ENCODE assay signal across 21 mouse cellular contexts in the genomic region with DNA sequence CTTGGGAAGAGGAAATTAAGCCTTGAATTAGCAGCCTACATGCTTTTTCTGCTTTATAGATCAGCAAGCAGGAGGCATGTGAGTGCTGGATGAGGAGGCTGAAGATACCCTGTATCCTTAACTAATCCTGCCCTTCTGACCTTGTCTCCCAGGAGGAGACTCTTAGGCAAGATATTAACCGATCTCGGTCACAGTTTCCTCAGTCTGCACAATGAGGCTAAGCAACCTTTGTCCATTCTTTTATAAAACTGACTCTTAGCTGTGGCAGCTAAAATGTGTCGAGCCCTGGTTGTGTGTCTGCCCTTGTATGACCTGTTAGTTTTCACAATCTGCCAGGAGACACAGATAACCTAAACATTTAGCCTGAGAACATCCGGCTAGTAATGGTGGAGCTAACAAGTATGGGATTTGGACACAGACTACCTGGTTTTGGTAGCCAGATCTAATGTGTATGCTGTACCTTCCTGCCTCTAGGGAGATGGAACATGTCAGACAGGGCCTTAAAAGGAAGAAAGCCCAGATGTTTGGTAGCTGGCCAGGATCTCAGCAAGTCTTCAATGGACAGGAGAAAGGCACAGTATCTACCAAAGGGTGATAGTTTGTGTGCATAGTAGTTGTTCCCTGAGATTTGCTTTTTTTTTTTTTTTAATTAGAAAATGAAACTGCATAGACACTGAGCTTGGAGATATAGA.
DNase-seq lines count a peak whose midpoint lies in the region; ATAC-seq and TF ChIP-seq lines count a peak whose summit lies in the region.
"Had no signal": no experiment of that assay in that cellular context is flagged by ENCODE, and none has a peak within 500 bp of the region (broad histone marks: within the 10 kb centered on the region; RNA-seq: fewer than 3 reads in every experiment).

No protein-coding gene starts in this region.

- H3K4me2 ChIP-seq in embryonic facial prominence, embryonic 13.5 days, result no peak overlapping the region
- H3K4me2 ChIP-seq in embryonic facial prominence, embryonic 15.5 days (replicated peaks), result no peak overlapping the region
- H3K4me2 ChIP-seq: embryonic facial prominence, embryonic 12.5 days; limb, embryonic 12.5 days; liver, embryonic 13.5 days; lung, embryonic 15.5 days; stomach, embryonic 15.5 days had no signal

- ATAC-seq in embryonic facial prominence, embryonic 13.5 days (ENCODE audit: insufficient number of reproducible peaks, insufficient read depth, low FRiP score, low TSS enrichment, low read depth), result no peak
- no peak for ATAC-seq in embryonic facial prominence, embryonic 15.5 days (ENCODE audit: insufficient number of reproducible peaks, low FRiP score, low TSS enrichment, low read depth)
- ATAC-seq: activated CD4-positive, CD25-positive, alpha-beta regulatory T cell, adult 4 months; hindbrain, embryonic 16.5 days; intestine, postnatal 0 days; midbrain, embryonic 16.5 days had no signal

- WGBS in embryonic facial prominence, embryonic 13.5 days, result 76% methylated on average over 4 of the region's 4 CpGs
- WGBS in embryonic facial prominence, embryonic 10.5 days, result 64% methylated on average over 4 of the region's 4 CpGs
- WGBS in embryonic facial prominence, embryonic 15.5 days, result 64% methylated on average over 4 of the region's 4 CpGs
- WGBS in small intestine, adult 2 months, result 46% methylated on average over 4 of the region's 4 CpGs
- WGBS in cerebellum, adult 2 months, result 88% methylated on average over 4 of the region's 4 CpGs
- 66% methylated on average over 4 of the region's 4 CpGs for WGBS in lung, adult 2 months

- no peaks in the 10 kb centered on the region for H3K27me3 ChIP-seq in embryonic facial prominence, embryonic 13.5 days
- 0 out of 2 replicates have a peak, but pooled peaks cover under 1% of the 10 kb centered on the region for H3K27me3 ChIP-seq in embryonic facial prominence, embryonic 10.5 days (replicated peaks; ENCODE audit: low read depth, poor library complexity, severe bottlenecking)
- H3K27me3 ChIP-seq in embryonic facial prominence, embryonic 15.5 days, result no peaks in the 10 kb centered on the region
- H3K27me3 ChIP-seq in small intestine, adult 2 months (ENCODE audit: control insufficient read depth, insufficient read depth, low read length), result no peaks in the 10 kb centered on the region
- H3K27me3 ChIP-seq in cerebellum, adult 2 months (ENCODE audit: control insufficient read depth, insufficient read depth, low read length), result no peaks in the 10 kb centered on the region
- H3K27me3 ChIP-seq: embryonic facial prominence, embryonic 12.5 days; liver, embryonic 13.5 days; stomach, embryonic 15.5 days had no signal

- no peaks in the 10 kb centered on the region for H3K9me3 ChIP-seq in embryonic facial prominence, embryonic 13.5 days
- no peaks in the 10 kb centered on the region for H3K9me3 ChIP-seq in embryonic facial prominence, embryonic 10.5 days
- no peaks in the 10 kb centered on the region for H3K9me3 ChIP-seq in embryonic facial prominence, embryonic 15.5 days (replicated peaks)
- H3K9me3 ChIP-seq: embryonic facial prominence, embryonic 12.5 days; forebrain, embryonic 10.5 days; G1E; limb, embryonic 12.5 days; liver, embryonic 13.5 days; lung, embryonic 15.5 days; stomach, embryonic 15.5 days had no signal

- TF ChIP-seq CTCF in small intestine, adult 2 months (IDR thresholded peaks at IDR 0.05; ENCODE audit: extremely low read depth, insufficient read length, insufficient replicate concordance, low read depth, low read length), result no peak
- TF ChIP-seq CTCF in cerebellum, adult 2 months (IDR thresholded peaks at IDR 0.05; ENCODE audit: borderline replicate concordance, insufficient read depth, low read depth, low read length), result no peak
- TF ChIP-seq CTCF in lung, adult 2 months (IDR thresholded peaks at IDR 0.05; ENCODE audit: insufficient read depth, low read length), result no peak

- no peak overlapping the region for H3K9ac ChIP-seq in embryonic facial prominence, embryonic 13.5 days
- H3K9ac ChIP-seq in embryonic facial prominence, embryonic 15.5 days, result no peak overlapping the region
- H3K9ac ChIP-seq: embryonic facial prominence, embryonic 12.5 days; limb, embryonic 12.5 days; liver, embryonic 13.5 days; lung, embryonic 15.5 days; stomach, embryonic 15.5 days had no signal

- H3K4me3 ChIP-seq in embryonic facial prominence, embryonic 13.5 days, result no peak overlapping the region
- H3K4me3 ChIP-seq in embryonic facial prominence, embryonic 10.5 days, result no peak overlapping the region
- H3K4me3 ChIP-seq in embryonic facial prominence, embryonic 15.5 days (replicated peaks), result no peak overlapping the region
- H3K4me3 ChIP-seq in small intestine, adult 2 months (ENCODE audit: low read depth, low read length), result no peak overlapping the region
- H3K4me3 ChIP-seq in cerebellum, adult 2 months (replicated peaks; ENCODE audit: insufficient read depth, low read depth, low read length), result no peak overlapping the region
- no peak overlapping the region for H3K4me3 ChIP-seq in lung, adult 2 months (replicated peaks; ENCODE audit: extremely low read depth, low read depth, low read length)
- H3K4me3 ChIP-seq: embryonic facial prominence, embryonic 12.5 days; forebrain, embryonic 10.5 days; limb, embryonic 12.5 days; liver, embryonic 13.5 days; lung, embryonic 15.5 days; stomach, embryonic 15.5 days had no signal

- H3K36me3 ChIP-seq in embryonic facial prominence, embryonic 13.5 days, result no peaks in the 10 kb centered on the region
- H3K36me3 ChIP-seq in embryonic facial prominence, embryonic 10.5 days (replicated peaks), result no peaks in the 10 kb centered on the region
- no peaks in the 10 kb centered on the region for H3K36me3 ChIP-seq in embryonic facial prominence, embryonic 15.5 days
- H3K36me3 ChIP-seq in small intestine, adult 2 months (ENCODE audit: control insufficient read depth, insufficient read depth, low read length), result no peaks in the 10 kb centered on the region
- H3K36me3 ChIP-seq: embryonic facial prominence, embryonic 12.5 days; forebrain, embryonic 10.5 days; G1E; limb, embryonic 12.5 days; liver, embryonic 13.5 days; lung, embryonic 15.5 days; stomach, embryonic 15.5 days had no signal

- peaks cover 35% of the 10 kb centered on the region for H3K4me1 ChIP-seq in embryonic facial prominence, embryonic 13.5 days
- peaks cover 29% of the 10 kb centered on the region for H3K4me1 ChIP-seq in embryonic facial prominence, embryonic 10.5 days
- H3K4me1 ChIP-seq in embryonic facial prominence, embryonic 15.5 days, result peaks cover 31% of the 10 kb centered on the region
- H3K4me1 ChIP-seq in small intestine, adult 2 months (ENCODE audit: control insufficient read depth, insufficient read depth, insufficient read length, low read length), result peaks cover 49% of the 10 kb centered on the region; the same call in 1 of the 2 replicates
- peaks cover 15% of the 10 kb centered on the region for H3K4me1 ChIP-seq in cerebellum, adult 2 months (ENCODE audit: control insufficient read depth, insufficient read depth, low read length)
- H3K4me1 ChIP-seq in lung, adult 2 months (ENCODE audit: control insufficient read depth, insufficient read depth, low read length), result no peaks in the 10 kb centered on the region
- H3K4me1 ChIP-seq: liver, embryonic 13.5 days had no signal

- no peak for DNase-seq in embryonic facial prominence, embryonic 10.5 days (ENCODE audit: low spot score)
- peak; percentile 74 for DNase-seq in kidney, adult 11 months
- DNase-seq in kidney, adult 18-20 months, result no peak
- DNase-seq in cerebellum, adult 2 months, result no peak
- no peak for DNase-seq in lung, adult 2 months
- DNase-seq: liver, embryonic 13.5 days; lung, postnatal 4 days; right cerebral cortex, postnatal 25 days had no signal

- TF ChIP-seq POLR2A in small intestine, adult 2 months (IDR thresholded peaks at IDR 0.05; ENCODE audit: low read depth, low read length), result no peak
- no peak for TF ChIP-seq POLR2A in cerebellum, adult 2 months (IDR thresholded peaks at IDR 0.05; ENCODE audit: borderline replicate concordance, insufficient read depth, low read length)
- no peak for TF ChIP-seq POLR2A in lung, adult 2 months (IDR thresholded peaks at IDR 0.05; ENCODE audit: borderline replicate concordance, extremely low read depth, low read depth, low read length)

- H3K27ac ChIP-seq in embryonic facial prominence, embryonic 13.5 days, result peak overlapping the region; percentile 3; the same call in 1 of the 2 replicates
- H3K27ac ChIP-seq in embryonic facial prominence, embryonic 10.5 days (replicated peaks), result no peak overlapping the region
- peak overlapping the region; percentile 49 for H3K27ac ChIP-seq in embryonic facial prominence, embryonic 15.5 days (replicated peaks)
- peak overlapping the region; percentile 21; the same call in 1 of the 2 replicates for H3K27ac ChIP-seq in small intestine, adult 2 months (ENCODE audit: insufficient read depth, low read depth, low read length)
- no peak overlapping the region for H3K27ac ChIP-seq in cerebellum, adult 2 months (ENCODE audit: insufficient read depth, low read length)
- H3K27ac ChIP-seq: embryonic facial prominence, embryonic 12.5 days; forebrain, embryonic 10.5 days; limb, embryonic 12.5 days; liver, embryonic 13.5 days; lung, embryonic 15.5 days had no signal

Comparison
In these comparisons a context has a peak if more than half of its experiments do, and no peak if none do; other contexts are left out.
1. H3K27ac ChIP-seq: peak in embryonic facial prominence, embryonic 13.5 days (single experiment), embryonic facial prominence, embryonic 15.5 days (single experiment) and small intestine, adult 2 months (single experiment); none in embryonic facial prominence, embryonic 10.5 days (single experiment) and cerebellum, adult 2 months (single experiment).